Mouse (Mus musculus) CH12.LX (cell line): ENCODE data around the gene Traf1. TPM values are rescaled to one million over a fixed set of nuclear protein-coding genes. Genes with fewer than 3 reads are reported as not detected.

Experiments
- DNase-seq: peaks from one replicate; pipeline ENCODE4 v3.0.0-alpha.2; 2013; ENCODE audit errors: extremely low read depth
- H3K27ac ChIP-seq: 2 replicates; pipeline ENCODE4 v1.5.1; 2012; ENCODE audit warnings: low read depth, mild to moderate bottlenecking, control low read depth, moderate library complexity; ENCODE audit not compliant: insufficient read depth
- H3K27me3 ChIP-seq: replicated peaks from 2 replicates; pipeline ENCODE3; 2012; ENCODE audit warnings: inconsistent platforms
- H3K36me3 ChIP-seq, 2 experiments: replicated peaks in 1 of 2; 2 replicates each; pipeline versions ENCODE3 to v1.6.1; 2012; ENCODE audit warnings: inconsistent platforms in 1 of 2, low read length in 1 of 2, mild to moderate bottlenecking in 1 of 2, mixed read lengths in 1 of 2, moderate library complexity in 1 of 2; ENCODE audit not compliant: control insufficient read depth in 1 of 2, insufficient read depth in 1 of 2
- H3K4me1 ChIP-seq, 2 experiments: 2 replicates each; pipeline ENCODE4 v1.6.1; 2012; ENCODE audit warnings: inconsistent platforms in 1 of 2, moderate library complexity in 1 of 2; ENCODE audit not compliant: insufficient read depth in 2 of 2, control insufficient read depth in 1 of 2
- H3K4me2 ChIP-seq: 2 replicates; pipeline ENCODE4 v1.6.1; 2012; ENCODE audit warnings: low read depth, mild to moderate bottlenecking, control low read depth; ENCODE audit not compliant: poor library complexity, insufficient read depth, severe bottlenecking
- H3K4me3 ChIP-seq, 3 experiments: fragments of 150-350 bp in 1 of 3; sonication (generic) in 1 of 3; replicated peaks in 1 of 3; 2 replicates each; pipeline versions ENCODE3 to v1.5.1; 2011 to 2012; ENCODE audit warnings: low read depth in 2 of 3, low read length in 2 of 3, mild to moderate bottlenecking in 2 of 3, moderate library complexity in 2 of 3, control low read depth in 1 of 3, improper control_type of control experiment in 1 of 3, inconsistent platforms in 1 of 3, mixed read lengths in 1 of 3; ENCODE audit not compliant: poor library complexity in 1 of 3
- H3K79me2 ChIP-seq: replicated peaks from 2 replicates; pipeline ENCODE4 v1.6.1; 2012; ENCODE audit warnings: mild to moderate bottlenecking, moderate library complexity; ENCODE audit not compliant: control insufficient read depth, poor library complexity, insufficient read depth, severe bottlenecking; ENCODE audit errors: extremely low read depth
- H3K9ac ChIP-seq: 2 replicates; pipeline ENCODE4 v1.6.1; 2012; ENCODE audit warnings: low read depth, mild to moderate bottlenecking, control low read depth, moderate library complexity; ENCODE audit not compliant: insufficient read depth
- H3K9me3 ChIP-seq: replicated peaks from 2 replicates; pipeline ENCODE3; 2012; ENCODE audit warnings: low read length, inconsistent platforms, mixed read lengths
- CHD1 ChIP-seq: IDR thresholded peaks from 2 replicates; pipeline ENCODE4 v1.6.1; 2012; ENCODE audit warnings: low read depth, low read length, improper control_type of control experiment, inconsistent platforms
- CHD2 ChIP-seq: IDR thresholded peaks from 2 replicates; pipeline ENCODE4 v1.6.1; 2011; ENCODE audit warnings: low read length, improper control_type of control experiment
- CTCF ChIP-seq, 2 experiments: IDR thresholded peaks in 1 of 2; conservative IDR thresholded peaks in 1 of 2; 2 replicates each; pipeline ENCODE4 v1.5.1; 2011 to 2012; ENCODE audit warnings: low read depth in 2 of 2, low read length in 2 of 2, improper control_type of control experiment in 1 of 2, inconsistent platforms in 1 of 2, mild to moderate bottlenecking in 1 of 2, moderate library complexity in 1 of 2
- E2F4 ChIP-seq: IDR thresholded peaks from 2 replicates; pipeline ENCODE4 v1.6.1; 2011; ENCODE audit warnings: low read depth, low read length, improper control_type of control experiment; ENCODE audit not compliant: insufficient replicate concordance
- EP300 ChIP-seq: IDR thresholded peaks from 2 replicates; pipeline ENCODE4 v1.6.1; 2011; ENCODE audit warnings: low read length, improper control_type of control experiment
- GABPA ChIP-seq: IDR thresholded peaks from 2 replicates; pipeline ENCODE4 v1.6.1; 2012; ENCODE audit warnings: low read depth, low read length, improper control_type of control experiment, inconsistent platforms; ENCODE audit not compliant: insufficient replicate concordance
- HCFC1 ChIP-seq: IDR thresholded peaks from 2 replicates; pipeline ENCODE4 v1.6.1; 2012; ENCODE audit warnings: low read depth, mild to moderate bottlenecking, inconsistent platforms, low read length, improper control_type of control experiment
- JUN ChIP-seq: IDR thresholded peaks from 2 replicates; pipeline ENCODE4 v1.6.1; 2011; ENCODE audit warnings: low read depth, mild to moderate bottlenecking, low read length, improper control_type of control experiment, moderate library complexity; ENCODE audit not compliant: insufficient read depth
- KAT2A ChIP-seq: IDR thresholded peaks from 2 replicates; pipeline ENCODE4 v1.6.1; 2012; ENCODE audit warnings: low read length, improper control_type of control experiment, inconsistent platforms; ENCODE audit not compliant: insufficient replicate concordance
- MAZ ChIP-seq: IDR thresholded peaks from 2 replicates; pipeline ENCODE4 v1.6.1; 2012; ENCODE audit warnings: low read depth, mild to moderate bottlenecking, inconsistent platforms, low read length, improper control_type of control experiment, moderate library complexity
- MXI1 ChIP-seq: IDR thresholded peaks from 2 replicates; pipeline ENCODE4 v1.6.1; 2011; ENCODE audit warnings: mild to moderate bottlenecking, low read depth, low read length, improper control_type of control experiment
- NRF1 ChIP-seq: IDR thresholded peaks from 2 replicates; pipeline ENCODE4 v1.6.1; 2014; ENCODE audit warnings: low read depth, mild to moderate bottlenecking, inconsistent platforms, low read length, improper control_type of control experiment, moderate library complexity
- PAX5 ChIP-seq: IDR thresholded peaks from 2 replicates; pipeline ENCODE4 v1.6.1; 2012; ENCODE audit warnings: low read length, inconsistent platforms, mixed read lengths
- POLR2AphosphoS2 ChIP-seq: IDR thresholded peaks from 2 replicates; pipeline ENCODE4 v1.6.1; 2011; ENCODE audit warnings: low read depth, low read length, improper control_type of control experiment
- SIN3A ChIP-seq: IDR thresholded peaks from 2 replicates; pipeline ENCODE4 v1.6.1; 2012; ENCODE audit warnings: low read length, improper control_type of control experiment, inconsistent platforms
- UBTF ChIP-seq: IDR thresholded peaks from 2 replicates; pipeline ENCODE4 v1.6.1; 2012; ENCODE audit warnings: low read depth, mild to moderate bottlenecking, inconsistent platforms, low read length, improper control_type of control experiment, moderate library complexity
- USF1 ChIP-seq: IDR thresholded peaks from 2 replicates; pipeline ENCODE4 v1.6.1; 2014; ENCODE audit warnings: low read depth, mild to moderate bottlenecking, inconsistent platforms, low read length, improper control_type of control experiment
- USF2 ChIP-seq: conservative IDR thresholded peaks from 2 replicates; pipeline ENCODE4 v1.6.1; 2011; ENCODE audit warnings: low read depth, low read length, improper control_type of control experiment
- ZMIZ1 ChIP-seq: IDR thresholded peaks from 2 replicates; pipeline ENCODE4 v1.6.1; 2012; ENCODE audit warnings: low read depth, mild to moderate bottlenecking, inconsistent platforms, low read length, improper control_type of control experiment
- ZNF384 ChIP-seq: IDR thresholded peaks from 2 replicates; pipeline ENCODE4 v1.6.1; 2012; ENCODE audit warnings: low read depth, low read length, improper control_type of control experiment, inconsistent platforms
- dilution Hi-C: fragments of 300-500 bp; cut with MboI; formaldehyde crosslinking; loops from 2 replicates; pipeline ENCODE4 v1.14.3; 2020; ENCODE audit warnings: low sequenced_read_pairs; ENCODE audit not compliant: extremely low pct_unique_long_range_greater_than_20kb, extremely low pct_ligation_motif_present
- in situ Hi-C: fragments of 300-500 bp; cut with MboI; formaldehyde crosslinking; loops from 3 replicates; pipeline ENCODE4 v1.14.3; 2019; ENCODE audit warnings: low sequenced_read_pairs, low pct_ligation_motif_present, low pct_unique_long_range_greater_than_20kb, mixed read lengths
- polyA plus RNA-seq: library from polyadenylated mRNA; unstranded; fragments of >175 nt; gene quantifications from 2 replicates; pipeline ENCODE4 v1.2.1, GENCODE M21; 2012; ENCODE audit warnings: low read depth; ENCODE audit not compliant: insufficient read length
- total RNA-seq, 2 experiments: library from RNA; depleted of rRNA; stranded (reverse); fragments of 300-350 nt in 1 of 2; fragments of >200 nt in 1 of 2; gene quantifications; 2 replicates each; pipeline ENCODE4 v1.2.3; 2012 to 2014

Gene Traf1
- total and polyA plus RNA-seq, 3 experiments, result 47.9 to 151 (median 66.9) TPM

DNA sequence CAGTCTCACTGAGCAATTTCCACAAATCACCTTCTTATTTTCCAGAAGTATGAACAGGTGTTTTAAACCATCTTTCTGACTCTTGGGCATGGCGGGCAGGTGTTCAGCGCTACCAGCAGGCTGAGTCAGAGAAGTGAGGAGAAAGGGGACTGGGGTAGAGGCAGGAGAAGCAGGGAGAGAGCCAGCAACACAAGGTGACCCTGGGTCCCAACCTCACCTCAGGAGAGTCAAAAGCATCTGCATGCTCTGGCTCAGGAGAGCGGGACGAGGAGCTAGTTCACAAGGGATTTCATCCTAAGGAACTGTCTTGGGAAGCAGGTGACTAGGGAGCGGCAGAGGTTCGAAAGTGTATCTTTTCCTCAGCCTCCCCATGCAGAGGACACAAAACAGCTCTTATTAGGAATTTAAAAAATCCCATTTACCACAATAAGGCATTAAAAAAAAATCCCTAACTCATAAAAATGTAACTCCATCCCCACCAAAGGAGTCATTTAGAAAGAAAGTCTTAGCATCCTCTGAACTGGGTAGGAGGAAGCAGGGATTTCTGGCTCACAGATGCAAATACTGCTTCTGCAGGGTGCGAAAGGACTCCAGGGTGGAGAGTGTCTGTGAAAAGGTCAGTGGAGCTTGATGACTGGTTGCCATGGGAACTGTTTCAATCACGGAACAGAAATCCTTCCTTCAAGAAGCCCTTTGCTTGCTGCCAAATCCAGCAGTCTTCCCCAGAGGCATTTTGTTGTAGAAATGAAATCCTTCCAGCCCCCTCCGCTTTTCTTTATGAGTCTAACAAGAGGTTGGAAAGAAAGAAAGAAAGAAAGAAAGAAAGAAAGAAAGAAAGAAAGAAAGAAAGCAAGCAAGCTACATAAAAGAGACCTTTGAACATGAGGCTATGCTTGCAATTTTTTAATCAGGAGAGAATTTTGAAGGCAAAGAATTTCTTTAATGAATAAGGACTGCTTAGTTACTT, 31.4 kb upstream of the Traf1 start:
- in situ Hi-C loops, result no loop called here

GRCm38 (mm10) chr2:34991966-34992365, 30.4 kb upstream of the Traf1 start:
- Histone ChIP-seq H3K27ac (no peak overlapping the region), H3K4me2 (no peak overlapping the region), H3K4me3 (no peak overlapping the region), H3K79me2 (no peaks in the 10 kb centered on the region), H3K9ac (no peak overlapping the region), H3K9me3 (no peaks in the 10 kb centered on the region), H3K4me1 (peaks cover 0 to 8% of the 10 kb centered on the region in 2 experiments; a peak in 2 of 4 replicates), H3K36me3 (no peaks in the 10 kb centered on the region), H3K27me3 (no peaks in the 10 kb centered on the region)
- dilution Hi-C loops (no loop called here), in situ Hi-C loops (no loop called here)
- DNase-seq, result no peak
- no peak for TF ChIP-seq POLR2AphosphoS2
- no peak for TF ChIP-seq JUN
- TF ChIP-seq USF2, result no peak
- no peak for TF ChIP-seq GABPA
- no peak for TF ChIP-seq SIN3A
- no peak for TF ChIP-seq PAX5
- no peak for TF ChIP-seq CHD2
- TF ChIP-seq CTCF (conservative IDR thresholded peaks at IDR 0.05 in 1 of 2, IDR thresholded peaks at IDR 0.05 in 1 of 2; ENCODE audit: low read depth in 2 of 2, low read length in 2 of 2), result no peak
- TF ChIP-seq EP300, result no peak
- no peak for TF ChIP-seq MAZ
- no peak for TF ChIP-seq ZNF384
- TF ChIP-seq HCFC1, result no peak
- TF ChIP-seq USF1, result no peak
- no peak for TF ChIP-seq MXI1
- TF ChIP-seq NRF1, result no peak
- TF ChIP-seq E2F4, result no peak

More for the DNA sequence above, 31.4 kb upstream of the Traf1 start:
- Histone ChIP-seq H3K9ac (no peak overlapping the region), H3K79me2 (no peaks in the 10 kb centered on the region), H3K4me3 (no peak overlapping the region), H3K4me2 (no peak overlapping the region), H3K27me3 (no peaks in the 10 kb centered on the region), H3K9me3 (no peaks in the 10 kb centered on the region), H3K4me1 (peaks cover 0 to 8% of the 10 kb centered on the region in 2 experiments; a peak in 2 of 4 replicates), H3K27ac (no peak overlapping the region), H3K36me3 (no peaks in the 10 kb centered on the region)
- TF ChIP-seq UBTF (no peak), ZMIZ1 (no peak), CHD1 (no peak), KAT2A (no peak), EP300 (no peak), MXI1 (no peak), NRF1 (no peak)
- DNase-seq, result peak; percentile 67
- dilution Hi-C loops, result no loop called here
